Mouse (Mus musculus): ENCODE data around the gene Vmn2r1. TPM values are rescaled to one million over a fixed set of nuclear protein-coding genes. Genes with fewer than 3 reads are reported as not detected.

Gene Vmn2r1
- polyA plus RNA-seq (2012; rRNA removed): 0.51 and 0.54 TPM in 2 replicates

GRCm38 (mm10) chr3:64081247-64081646, at the start of gene Vmn2r1:
Gene Vmn2r1, plus strand, starts transcription at chr3:64081547.
- Histone ChIP-seq H3K27me3 (ENCODE audit: control insufficient read depth, insufficient read depth, low read length) (no peaks in the 10 kb centered on the region), H3K27ac (ENCODE audit: insufficient read depth, low read length) (no peak within 1 kb of the TSS), H3K4me3 (replicated peaks; ENCODE audit: insufficient read depth, low read depth, low read length) (no peak within 1 kb of the TSS), H3K4me1 (ENCODE audit: control insufficient read depth, insufficient read depth, low read length) (no peaks in the 10 kb centered on the region)
- WGBS: 39% methylated on average over 4 of the region's 4 CpGs
- TF ChIP-seq CTCF (IDR thresholded peaks at IDR 0.05; ENCODE audit: borderline replicate concordance, insufficient read depth, low read depth, low read length) (no peak), POLR2A (IDR thresholded peaks at IDR 0.05; ENCODE audit: borderline replicate concordance, insufficient read depth, low read length) (no peak)
- no peak for DNase-seq

GRCm38 (mm10) chr3:64038136-64038841, 43.1 kb upstream of the Vmn2r1 start:
- DNase-seq: no peak
- H3K27me3 ChIP-seq (ENCODE audit: control insufficient read depth, insufficient read depth, low read length): no peaks in the 10 kb centered on the region
- TF ChIP-seq CTCF (IDR thresholded peaks at IDR 0.05; ENCODE audit: borderline replicate concordance, insufficient read depth, low read depth, low read length) (no peak), POLR2A (IDR thresholded peaks at IDR 0.05; ENCODE audit: borderline replicate concordance, insufficient read depth, low read length) (no peak)
- H3K4me1 ChIP-seq (ENCODE audit: control insufficient read depth, insufficient read depth, low read length): no peaks in the 10 kb centered on the region
- no peak overlapping the region for H3K4me3 ChIP-seq (replicated peaks; ENCODE audit: insufficient read depth, low read depth, low read length)
- 60% methylated on average over 7 of the region's 7 CpGs for WGBS
- H3K27ac ChIP-seq (ENCODE audit: insufficient read depth, low read length): no peak overlapping the region

GRCm38 (mm10) chr3:64039818-64040784, 41.2 kb upstream of the Vmn2r1 start:
- H3K4me1 ChIP-seq (ENCODE audit: control insufficient read depth, insufficient read depth, low read length): no peaks in the 10 kb centered on the region
- WGBS: 10% methylated on average over 25 of the region's 25 CpGs
- H3K27me3 ChIP-seq (ENCODE audit: control insufficient read depth, insufficient read depth, low read length): no peaks in the 10 kb centered on the region
- peak overlapping the region; percentile 2 for H3K4me3 ChIP-seq (replicated peaks; ENCODE audit: insufficient read depth, low read depth, low read length)
- DNase-seq: peak; percentile 79 to 88
- TF ChIP-seq POLR2A (IDR thresholded peaks at IDR 0.05; ENCODE audit: borderline replicate concordance, insufficient read depth, low read length): no peak
- peak; percentile 75 for TF ChIP-seq CTCF (IDR thresholded peaks at IDR 0.05; ENCODE audit: borderline replicate concordance, insufficient read depth, low read depth, low read length)
- H3K27ac ChIP-seq (ENCODE audit: insufficient read depth, low read length): no peak overlapping the region

- peaks cover 3% of the 10 kb centered on the region; the same call in 1 of the 2 replicates for H3K4me1 ChIP-seq (ENCODE audit: control insufficient read depth, insufficient read depth, low read length)
- TF ChIP-seq POLR2A (IDR thresholded peaks at IDR 0.05; ENCODE audit: borderline replicate concordance, insufficient read depth, low read length) (no peak), CTCF (IDR thresholded peaks at IDR 0.05; ENCODE audit: borderline replicate concordance, insufficient read depth, low read depth, low read length) (no peak)
- DNase-seq: peak in 1 of 2 experiments; percentile 20
- no peak overlapping the region for H3K4me3 ChIP-seq (replicated peaks; ENCODE audit: insufficient read depth, low read depth, low read length)
- no peaks in the 10 kb centered on the region for H3K27me3 ChIP-seq (ENCODE audit: control insufficient read depth, insufficient read depth, low read length)
- 38% methylated on average over 1 of the region's 1 CpGs for WGBS
- no peak overlapping the region for H3K27ac ChIP-seq (ENCODE audit: insufficient read depth, low read length)
Observed at GRCm38 (mm10) chr3:64112707-64113106, 31.4 kb downstream of the Vmn2r1 start.

- H3K4me3 ChIP-seq (replicated peaks; ENCODE audit: insufficient read depth, low read depth, low read length): no peak overlapping the region
- no peaks in the 10 kb centered on the region for H3K27me3 ChIP-seq (ENCODE audit: control insufficient read depth, insufficient read depth, low read length)
- no peak overlapping the region; the same call in 1 of the 2 replicates for H3K27ac ChIP-seq (ENCODE audit: insufficient read depth, low read length)
- DNase-seq: peak; percentile 16 to 40
- no peak for TF ChIP-seq POLR2A (IDR thresholded peaks at IDR 0.05; ENCODE audit: borderline replicate concordance, insufficient read depth, low read length)
- TF ChIP-seq CTCF (IDR thresholded peaks at IDR 0.05; ENCODE audit: borderline replicate concordance, insufficient read depth, low read depth, low read length): no peak
- H3K4me1 ChIP-seq (ENCODE audit: control insufficient read depth, insufficient read depth, low read length): peaks cover 3% of the 10 kb centered on the region; the same call in 1 of the 2 replicates
- 24% methylated on average over 11 of the region's 11 CpGs for WGBS
Observed at GRCm38 (mm10) chr3:64113352-64114046, 32.2 kb downstream of the Vmn2r1 start.

- Histone ChIP-seq H3K27me3 (ENCODE audit: control insufficient read depth, insufficient read depth, low read length) (no peaks in the 10 kb centered on the region), H3K27ac (ENCODE audit: insufficient read depth, low read length) (no peak within 1 kb of the TSS), H3K4me3 (replicated peaks; ENCODE audit: insufficient read depth, low read depth, low read length) (no peak within 1 kb of the TSS), H3K4me1 (ENCODE audit: control insufficient read depth, insufficient read depth, low read length) (no peaks in the 10 kb centered on the region)
- TF ChIP-seq POLR2A (IDR thresholded peaks at IDR 0.05; ENCODE audit: borderline replicate concordance, insufficient read depth, low read length) (no peak), CTCF (IDR thresholded peaks at IDR 0.05; ENCODE audit: borderline replicate concordance, insufficient read depth, low read depth, low read length) (no peak)
- DNase-seq: no peak
- WGBS: 41% methylated on average over 2 of the region's 2 CpGs
Observed at GRCm38 (mm10) chr3:64141878-64142508, 60.6 kb downstream of the Vmn2r1 start, which contains the start of gene Vmn2r2. Gene Vmn2r2, minus strand, starts transcription at chr3:64141928.

Other genes starting within 250 kb of the Vmn2r1 start
- 13.1 and 14.3 TPM in 2 replicates for gene Plch1, start 182.1 kb upstream of the Vmn2r1 start, polyA plus RNA-seq (2012; rRNA removed)
- 4.6 and 4.7 TPM in 2 replicates for gene E130311K13Rik, start 152.1 kb upstream of the Vmn2r1 start, polyA plus RNA-seq (2012; rRNA removed)
- gene Slc33a1, start 116.8 kb upstream of the Vmn2r1 start, polyA plus RNA-seq (2012; rRNA removed): 21.2 and 23.0 TPM in 2 replicates
- gene Gmps, start 105.4 kb upstream of the Vmn2r1 start, polyA plus RNA-seq (2012; rRNA removed): 20.5 and 20.7 TPM in 2 replicates
- gene Vmn2r2, start 60.4 kb downstream of the Vmn2r1 start, polyA plus RNA-seq (2012; rRNA removed): 0.85 and 1.2 TPM in 2 replicates
- not detected in 2 replicates for gene Vmn2r3, start 208.2 kb downstream of the Vmn2r1 start, polyA plus RNA-seq (2012; rRNA removed)

Measured in cerebellum, adult 2 months (tissue).